Mouse (Mus musculus) brain, embryonic 14.5 days (tissue): Measurements from ENCODE around the gene Mrgpra6. TPM values are rescaled to one million over a fixed set of nuclear protein-coding genes. Genes with fewer than 3 reads are reported as not detected.

Source experiments
- DNase-seq: peaks from one replicate; pipeline ENCODE4 v3.0.0-alpha.2; 2011; ENCODE audit warnings: low read depth
- CTCF ChIP-seq: fragments of 200-500 bp; IDR thresholded peaks from 2 replicates; pipeline ENCODE4 v1.5.1; 2012; ENCODE audit warnings: inconsistent platforms, mild to moderate bottlenecking, moderate library complexity, borderline replicate concordance; ENCODE audit not compliant: insufficient read depth, insufficient read length; ENCODE audit errors: extremely low read depth
- POLR2A ChIP-seq: fragments of 200-500 bp; IDR thresholded peaks from 2 replicates; pipeline ENCODE4 v1.6.1; 2012; ENCODE audit warnings: mild to moderate bottlenecking, inconsistent platforms, borderline replicate concordance; ENCODE audit not compliant: poor library complexity, insufficient read depth, insufficient read length, severe bottlenecking; ENCODE audit errors: extremely low read depth
- polyA plus RNA-seq: library from polyadenylated mRNA; depleted of rRNA; stranded (reverse); fragments of >200 nt; gene quantifications from 2 replicates; pipeline ENCODE4 v1.2.3, GENCODE M21; 2012; rRNA removed

The Mrgpra6 gene
- not detected in 2 replicates for polyA plus RNA-seq

- no peak for DNase-seq
- TF ChIP-seq POLR2A (no peak), CTCF (no peak)
These were observed at the start of gene Mrgpra6 for GRCm38 (mm10) chr7:47204830-47205229. Mrgpra6 (minus strand) TSS chr7:47204920.

GRCm38 (mm10) chr7:47252770-47253169, 48.0 kb upstream of the Mrgpra6 start, which contains the start of gene Mrgpra9:
Mrgpra9 (minus strand) TSS chr7:47252848.
- no peak for TF ChIP-seq CTCF
- TF ChIP-seq POLR2A, result no peak

GRCm38 (mm10) chr7:47244658-47245057, 39.9 kb upstream of the Mrgpra6 start:
- TF ChIP-seq POLR2A (no peak), CTCF (no peak)
- DNase-seq, result no peak

More at GRCm38 (mm10) chr7:47252770-47253169, 48.0 kb upstream of the Mrgpra6 start, which contains the start of gene Mrgpra9:
- DNase-seq, result no peak

GRCm38 (mm10) chr7:47195271-47195670, 9.4 kb downstream of the Mrgpra6 start:
- no peak for TF ChIP-seq CTCF
- no peak for TF ChIP-seq POLR2A

GRCm38 (mm10) chr7:47170814-47171213, 33.9 kb downstream of the Mrgpra6 start:
- TF ChIP-seq POLR2A (no peak), CTCF (no peak)

More at GRCm38 (mm10) chr7:47195271-47195670, 9.4 kb downstream of the Mrgpra6 start:
- DNase-seq, result no peak

GRCm38 (mm10) chr7:47165028-47165427, 39.7 kb downstream of the Mrgpra6 start:
- TF ChIP-seq POLR2A (no peak), CTCF (no peak)
- DNase-seq, result peak; percentile 14

More at GRCm38 (mm10) chr7:47170814-47171213, 33.9 kb downstream of the Mrgpra6 start:
- DNase-seq, result no peak

- no peak for TF ChIP-seq CTCF
- no peak for TF ChIP-seq POLR2A
- DNase-seq, result no peak
These were observed 41.5 kb downstream of the Mrgpra6 start for GRCm38 (mm10) chr7:47163203-47163602.

- DNase-seq, result no peak
- TF ChIP-seq POLR2A (no peak), CTCF (no peak)
These were observed 46.3 kb downstream of the Mrgpra6 start for GRCm38 (mm10) chr7:47158451-47158850.

GRCm38 (mm10) chr7:47157743-47158142, 47.0 kb downstream of the Mrgpra6 start:
- no peak for DNase-seq
- TF ChIP-seq CTCF (no peak), POLR2A (no peak)

GRCm38 (mm10) chr7:47155849-47156248, 48.9 kb downstream of the Mrgpra6 start:
- TF ChIP-seq POLR2A (no peak), CTCF (no peak)
- DNase-seq, result no peak

- TF ChIP-seq CTCF, result peak; percentile 20; the same call in 1 of the 2 replicates
- TF ChIP-seq POLR2A, result no peak
- no peak for DNase-seq
These were observed 49.3 kb downstream of the Mrgpra6 start for GRCm38 (mm10) chr7:47155396-47155795.

GRCm38 (mm10) chr7:47150420-47151061, 54.2 kb downstream of the Mrgpra6 start:
- TF ChIP-seq POLR2A (no peak), CTCF (peak; percentile 77; the same call in 1 of the 2 replicates)
- peak; percentile 74 for DNase-seq

- TF ChIP-seq POLR2A (no peak), CTCF (no peak)
- no peak for DNase-seq
These were observed 56.4 kb downstream of the Mrgpra6 start for GRCm38 (mm10) chr7:47148298-47148697.
